Mouse (Mus musculus) intestine, embryonic 14.5 days (tissue): ENCODE data around the gene Acpp. TPM values are rescaled to one million over a fixed set of nuclear protein-coding genes. Genes with fewer than 3 reads are reported as not detected.
"Not testable (repeated sequence)": the region's sequence is repeated elsewhere in the genome, so short reads cannot be mapped to it uniquely, and the experiment has no call there.

Experiments used
- ATAC-seq: fragments of 200-750 bp; cut with Nextera tagmentation; replicated peaks from 2 replicates; pipeline ENCODE4 v1.8.0; 2017; ENCODE audit warnings: low read depth, moderate number of reproducible peaks, moderate TSS enrichment, moderate library complexity; ENCODE audit not compliant: low FRiP score, low TSS enrichment
- DNase-seq: peaks from one replicate; pipeline ENCODE4 v3.0.0-alpha.2; 2018; ENCODE audit warnings: low spot score
- H3K27ac ChIP-seq: fragments of 300-500 bp; sonication (generic); 2 replicates; pipeline ENCODE4 v1.5.1; 2014; ENCODE audit warnings: low read depth, mild to moderate bottlenecking, control low read depth
- H3K27me3 ChIP-seq: fragments of 300-500 bp; sonication (generic); replicated peaks from 2 replicates; pipeline ENCODE4 v1.6.1; 2014; ENCODE audit warnings: low read length, control low read depth; ENCODE audit not compliant: control insufficient read depth, insufficient read depth
- H3K36me3 ChIP-seq: fragments of 300-500 bp; sonication (generic); 2 replicates; pipeline ENCODE4 v1.6.1; 2014; ENCODE audit warnings: low read length, control low read depth; ENCODE audit not compliant: control insufficient read depth, insufficient read depth
- H3K4me1 ChIP-seq: fragments of 300-500 bp; sonication (generic); replicated peaks from 2 replicates; pipeline ENCODE4 v1.6.1; 2014; ENCODE audit warnings: low read length, control low read depth, mixed read lengths; ENCODE audit not compliant: control insufficient read depth, insufficient read depth
- H3K4me2 ChIP-seq: fragments of 300-500 bp; sonication (generic); 2 replicates; pipeline ENCODE4 v1.6.1; 2014; ENCODE audit warnings: low read length
- H3K4me3 ChIP-seq: fragments of 300-500 bp; sonication (generic); 2 replicates; pipeline ENCODE4 v1.5.1; 2014; ENCODE audit warnings: low read depth, low read length, control low read depth, mixed read lengths
- H3K9ac ChIP-seq: fragments of 300-500 bp; sonication (generic); 2 replicates; pipeline ENCODE4 v1.6.1; 2014; ENCODE audit warnings: mild to moderate bottlenecking, low read length
- H3K9me3 ChIP-seq: fragments of 300-500 bp; sonication (generic); 2 replicates; pipeline ENCODE4 v1.6.1; 2016; ENCODE audit warnings: low read length, control low read depth; ENCODE audit not compliant: control insufficient read depth
- WGBS: fragments of 180-500 bp; shearing (Covaris S2); extraction: QIAGEN DNeasy Blood & Tissue Kit; methylation state at CpG from one replicate; pipeline ENCODE4 v1.1.7; 2014; 5-methylcytosine and 5-hydroxymethylcytosine counted together
- polyA plus RNA-seq: library from polyadenylated mRNA; unstranded; fragments of >200 nt; fragmentation: Nextera tagmentation; extraction: Ambion mirVana; gene quantifications from 2 replicates; pipeline ENCODE4 v1.2.1, GENCODE M21; 2014

Acpp gene
- 0.85 and 0.92 TPM in 2 replicates for polyA plus RNA-seq

DNA sequence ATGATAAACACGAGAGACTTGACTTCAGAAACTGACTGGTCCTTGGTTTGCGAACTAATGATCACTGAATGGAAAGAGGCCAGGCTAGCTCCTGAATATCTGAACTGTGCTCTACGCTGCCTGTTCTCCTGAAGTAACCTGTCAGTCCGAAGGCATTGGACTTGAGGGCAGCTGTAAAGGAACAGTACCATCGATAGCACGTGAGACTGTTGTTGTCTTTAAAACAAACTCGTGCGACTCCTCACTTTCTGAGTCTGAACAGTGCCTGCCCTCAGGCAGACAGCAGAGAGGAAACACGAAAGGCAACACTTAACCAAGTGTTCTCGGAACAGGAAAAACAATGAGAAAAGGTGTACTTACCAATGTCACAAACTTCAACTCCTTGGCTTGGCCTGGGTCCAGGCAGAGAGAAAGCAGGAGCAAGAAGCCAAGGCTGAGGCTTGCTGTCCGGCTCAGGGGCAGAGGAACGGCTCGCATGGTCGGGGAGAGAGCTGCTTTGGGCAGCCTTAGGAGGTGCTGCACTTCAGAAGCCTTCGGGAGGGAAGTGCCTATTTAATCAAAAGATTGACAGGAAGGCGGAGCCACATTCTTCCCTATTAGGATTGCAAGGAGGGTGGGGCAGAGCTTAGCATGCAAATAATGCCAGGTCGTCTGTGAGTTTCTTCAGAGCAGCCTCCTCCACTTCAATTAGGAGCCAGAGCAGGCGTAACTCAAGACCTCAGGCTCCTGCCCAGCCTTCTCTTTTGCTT lies at the start of gene Acpp:
Gene Acpp, minus strand, starts transcription at position 566 of the 749 bp plus-strand sequence.
- DNase-seq: peak; percentile 65
- peak; percentile 78 for ATAC-seq
- Histone ChIP-seq H3K27ac (no peak within 1 kb of the TSS), H3K4me3 (peak within 1 kb of the TSS; percentile 17), H3K9ac (no peak within 1 kb of the TSS), H3K4me1 (peaks cover 6% of the 10 kb centered on the region), H3K4me2 (peak within 1 kb of the TSS; percentile 44), H3K36me3 (no peaks in the 10 kb centered on the region), H3K27me3 (no peaks in the 10 kb centered on the region), H3K9me3 (no peaks in the 10 kb centered on the region)
- WGBS: 19% methylated on average over 18 of the region's 18 CpGs

DNA sequence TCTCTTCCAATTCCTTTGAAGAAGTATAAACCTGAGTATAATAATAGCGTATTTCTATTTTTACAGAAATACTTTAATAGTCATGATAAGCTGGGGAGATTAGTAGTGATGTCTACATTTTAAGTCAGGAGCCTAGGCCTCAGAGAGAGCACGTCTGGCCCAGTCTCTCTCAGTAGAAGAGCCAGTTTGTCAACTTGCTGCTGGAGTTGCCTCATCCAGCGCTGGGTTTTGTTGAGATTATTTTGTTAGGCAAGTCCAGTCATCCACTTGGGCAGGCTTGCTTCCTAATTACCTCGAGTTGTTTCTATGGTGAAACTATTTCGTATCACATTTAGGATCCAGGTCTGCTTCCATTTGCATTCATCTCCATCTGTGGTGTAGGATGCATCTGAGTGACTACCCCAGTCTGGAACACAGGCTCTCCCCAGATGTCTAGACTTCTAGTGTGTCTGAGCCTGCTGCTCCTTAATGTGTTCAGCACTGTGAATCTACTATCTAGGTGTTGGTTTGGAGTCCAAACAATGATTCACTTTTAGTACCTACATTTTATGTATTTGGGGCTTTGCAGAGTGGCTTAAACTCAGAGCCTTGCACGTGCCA lies 45.1 kb upstream of the Acpp start:
- H3K9ac ChIP-seq: no peak overlapping the region
- H3K4me2 ChIP-seq: no peak overlapping the region
- no peaks in the 10 kb centered on the region for H3K27me3 ChIP-seq
- H3K9me3 ChIP-seq: no peaks in the 10 kb centered on the region
- H3K27ac ChIP-seq: no peak overlapping the region
- H3K4me3 ChIP-seq: no peak overlapping the region
- no peaks in the 10 kb centered on the region for H3K4me1 ChIP-seq
- H3K36me3 ChIP-seq: no peaks in the 10 kb centered on the region
- DNase-seq: no peak
- WGBS: 83% methylated on average over 6 of the region's 6 CpGs
- no peak for ATAC-seq

DNA sequence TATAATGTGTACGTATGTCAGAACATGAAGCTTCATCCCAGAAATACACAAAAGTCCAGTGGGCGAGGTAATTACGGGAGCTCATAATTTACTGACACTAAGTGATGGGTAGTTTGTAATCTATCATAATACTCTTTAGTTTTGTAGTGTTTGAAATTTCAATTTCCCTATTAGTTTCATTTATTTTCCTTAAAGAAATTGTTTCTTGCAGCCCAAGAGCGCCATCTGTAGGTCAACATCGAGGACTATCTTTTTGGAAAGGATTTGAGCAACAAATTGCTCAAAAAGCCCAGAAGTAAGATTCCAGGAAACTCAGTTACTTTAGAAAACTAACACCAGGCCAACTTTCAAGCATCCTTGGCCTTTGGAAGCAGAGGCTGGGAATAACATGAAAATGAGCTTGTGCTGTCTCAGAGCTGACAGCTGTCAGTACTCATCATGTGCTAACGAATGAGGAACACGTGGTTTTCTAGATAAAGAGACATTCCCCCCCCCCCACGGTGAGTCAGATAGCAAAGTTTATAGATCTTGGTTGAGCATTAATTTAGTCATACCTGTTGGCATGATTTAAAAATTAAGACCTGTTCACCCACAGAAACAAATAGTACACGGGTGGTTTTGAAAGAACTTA lies 42.1 kb upstream of the Acpp start:
- WGBS: 63% methylated on average over 9 of the region's 9 CpGs
- DNase-seq: no peak

DNA sequence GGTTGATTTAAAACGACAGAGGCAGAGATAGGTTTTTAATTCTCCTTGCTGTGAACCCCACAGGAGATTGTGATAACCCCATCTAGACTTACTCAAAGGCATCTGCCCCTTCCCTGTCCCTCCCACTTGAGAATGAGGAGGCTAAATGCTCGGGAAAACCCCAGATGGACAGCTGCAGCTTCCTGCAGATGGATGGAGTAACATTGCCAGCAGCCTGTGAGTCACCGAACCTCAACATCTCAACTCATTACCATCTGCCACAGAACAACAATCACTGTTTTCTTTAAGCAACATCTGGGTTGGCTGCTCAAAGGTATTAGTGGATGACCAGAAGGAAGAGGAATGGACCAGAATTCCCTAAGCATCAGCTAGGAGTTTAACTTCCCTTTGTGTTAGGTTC lies 38.0 kb upstream of the Acpp start:
- ATAC-seq (no peak), DNase-seq (no peak)
- Histone ChIP-seq H3K27me3 (no peaks in the 10 kb centered on the region), H3K9me3 (no peaks in the 10 kb centered on the region), H3K4me1 (no peaks in the 10 kb centered on the region), H3K4me3 (no peak overlapping the region), H3K4me2 (no peak overlapping the region), H3K27ac (no peak overlapping the region), H3K9ac (no peak overlapping the region), H3K36me3 (no peaks in the 10 kb centered on the region)
- 39% methylated on average over 3 of the region's 3 CpGs for WGBS

More for the DNA sequence above, 42.1 kb upstream of the Acpp start:
- Histone ChIP-seq H3K4me1 (no peaks in the 10 kb centered on the region), H3K27ac (no peak overlapping the region), H3K27me3 (no peaks in the 10 kb centered on the region), H3K9ac (no peak overlapping the region), H3K4me3 (no peak overlapping the region), H3K36me3 (no peaks in the 10 kb centered on the region), H3K4me2 (no peak overlapping the region), H3K9me3 (no peaks in the 10 kb centered on the region)
- ATAC-seq: no peak

DNA sequence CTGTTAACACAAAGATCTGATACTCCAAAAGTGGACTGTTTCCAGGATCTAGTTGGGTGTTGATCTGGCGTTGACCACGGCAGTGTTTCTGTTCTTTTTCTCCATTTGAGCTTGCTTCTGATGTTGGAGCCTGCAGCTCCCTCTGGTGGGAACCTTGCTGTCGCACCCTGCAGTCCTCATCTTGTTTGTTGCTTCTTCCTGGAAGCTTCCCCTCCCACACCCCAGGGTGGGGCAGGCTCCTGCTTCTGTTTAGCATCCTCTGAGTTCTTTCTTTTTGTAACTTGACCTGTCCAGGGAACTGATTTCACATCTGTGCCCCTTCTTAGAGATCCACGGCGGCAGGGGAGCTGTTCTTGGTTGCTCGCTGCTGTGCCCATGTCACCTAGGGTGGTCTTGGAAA lies 35.7 kb upstream of the Acpp start:
- Histone ChIP-seq H3K9me3 (no peaks in the 10 kb centered on the region), H3K27ac (no peak overlapping the region), H3K4me3 (no peak overlapping the region), H3K4me1 (no peaks in the 10 kb centered on the region), H3K36me3 (no peaks in the 10 kb centered on the region), H3K4me2 (no peak overlapping the region), H3K27me3 (no peaks in the 10 kb centered on the region), H3K9ac (no peak overlapping the region)
- peak; percentile 64 for DNase-seq
- 21% methylated on average over 6 of the region's 6 CpGs for WGBS
- ATAC-seq: no peak

DNA sequence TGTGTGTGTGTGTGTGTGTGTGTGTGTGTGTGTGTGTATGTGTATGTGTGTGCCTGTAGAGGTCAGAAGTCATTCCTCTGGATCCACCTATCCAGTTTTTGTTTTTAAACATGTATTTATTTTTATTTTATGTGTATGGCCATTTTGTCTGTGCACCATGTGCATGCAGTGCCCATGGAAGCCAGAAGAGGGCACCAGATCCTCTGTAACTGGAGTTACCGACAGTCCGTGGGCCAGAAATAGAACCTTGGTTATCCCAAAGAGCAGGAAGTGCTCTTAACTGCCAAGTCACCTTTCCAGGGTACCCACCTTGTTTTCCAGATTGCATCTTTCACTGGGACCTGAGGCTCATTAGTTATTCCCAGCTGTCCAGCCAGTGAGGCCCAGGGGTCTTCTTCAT lies 29.4 kb upstream of the Acpp start:
- no peak for ATAC-seq
- WGBS: 86% methylated on average over 2 of the region's 2 CpGs
- no peaks in the 10 kb centered on the region for H3K4me1 ChIP-seq

DNA sequence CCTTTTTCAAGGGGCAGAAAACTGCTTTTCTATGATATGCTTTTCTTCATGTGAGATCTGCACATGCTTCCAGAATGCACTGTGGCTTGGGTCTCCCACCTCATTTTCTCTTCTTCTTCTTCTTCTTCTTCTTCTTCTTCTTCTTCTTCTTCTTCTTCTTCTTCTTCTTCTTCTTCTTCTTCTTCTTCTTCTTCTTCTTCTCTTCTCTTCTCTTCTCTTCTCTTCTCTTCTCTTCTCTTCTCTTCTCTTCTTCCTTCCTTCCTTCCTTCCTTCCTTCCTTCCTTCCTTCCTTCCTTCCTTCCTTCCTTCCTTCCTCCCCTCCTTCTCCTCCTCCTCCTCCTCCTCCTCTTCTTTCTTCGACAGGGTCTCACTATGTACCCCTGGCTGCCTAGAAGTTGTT lies 24.4 kb upstream of the Acpp start:
- H3K4me1 ChIP-seq, ATAC-seq, H3K4me3 ChIP-seq, H3K27me3 ChIP-seq, H3K9ac ChIP-seq, H3K36me3 ChIP-seq, DNase-seq, H3K27ac ChIP-seq, H3K4me2 ChIP-seq, H3K9me3 ChIP-seq: not testable (repeated sequence)
- 100% methylated on average over 1 of the region's 1 CpGs for WGBS

More for the DNA sequence above, 29.4 kb upstream of the Acpp start:
- Histone ChIP-seq H3K4me2 (no peak overlapping the region), H3K36me3 (no peaks in the 10 kb centered on the region), H3K4me3 (no peak overlapping the region), H3K27ac (no peak overlapping the region), H3K27me3 (no peaks in the 10 kb centered on the region), H3K9me3 (0 out of 2 replicates have a peak, but pooled peaks cover 3% of the 10 kb centered on the region), H3K9ac (no peak overlapping the region)
- DNase-seq: no peak

DNA sequence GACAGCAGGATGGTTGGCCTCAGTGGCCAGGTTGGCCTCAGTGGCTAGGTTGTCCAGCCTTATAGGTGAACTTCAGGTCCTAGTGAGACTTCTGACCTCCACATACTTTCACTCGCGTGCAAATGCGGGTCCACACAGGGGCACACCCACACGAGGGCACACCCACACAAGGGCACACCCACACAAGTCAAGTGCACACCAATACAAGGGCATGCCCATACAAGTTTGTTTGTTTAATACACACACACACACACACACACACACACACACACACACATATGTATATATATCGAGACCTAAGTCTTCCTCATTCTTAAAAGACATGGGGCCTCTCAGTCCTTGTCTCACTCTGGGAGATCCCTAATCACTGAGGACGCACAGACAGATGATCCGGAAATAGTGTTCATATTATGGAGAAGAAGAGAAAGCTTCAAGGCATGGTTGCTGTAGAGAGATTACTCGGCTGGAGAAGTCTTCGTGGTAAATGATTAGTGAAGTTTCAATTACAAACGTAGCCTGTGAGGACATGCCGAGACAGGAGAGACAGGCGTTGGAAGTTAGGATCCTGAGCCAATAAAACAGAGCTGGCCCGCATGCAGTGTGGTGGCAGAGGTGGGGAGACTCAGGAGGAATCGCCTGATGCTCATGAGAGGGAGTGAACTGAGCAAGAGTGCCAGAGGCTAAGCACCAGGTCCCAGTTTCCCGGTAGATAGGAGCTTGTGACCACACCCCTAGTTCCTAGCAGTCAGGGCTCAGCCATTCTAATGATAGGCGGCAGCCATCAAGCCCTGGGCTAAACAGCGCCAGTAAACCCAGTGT lies 23.7 kb upstream of the Acpp start:
- Histone ChIP-seq H3K27ac (no peak overlapping the region), H3K27me3 (no peaks in the 10 kb centered on the region), H3K9me3 (0 out of 2 replicates have a peak, but pooled peaks cover 3% of the 10 kb centered on the region), H3K4me3 (no peak overlapping the region), H3K36me3 (no peaks in the 10 kb centered on the region), H3K9ac (no peak overlapping the region), H3K4me1 (no peaks in the 10 kb centered on the region), H3K4me2 (no peak overlapping the region)
- ATAC-seq (0 out of 2 replicates have a peak, but pooled peaks have one; percentile 53), DNase-seq (no peak)
- WGBS: 68% methylated on average over 17 of the region's 17 CpGs
